Mouse (Mus musculus): Measurements from ENCODE around the gene Gosr1. TPM values are rescaled to one million over a fixed set of nuclear protein-coding genes. Genes with fewer than 3 reads are reported as not detected.

The Gosr1 gene
- total and polyA plus RNA-seq, 3 experiments: 11.1 to 26.0 (median 24.1) TPM

DNA sequence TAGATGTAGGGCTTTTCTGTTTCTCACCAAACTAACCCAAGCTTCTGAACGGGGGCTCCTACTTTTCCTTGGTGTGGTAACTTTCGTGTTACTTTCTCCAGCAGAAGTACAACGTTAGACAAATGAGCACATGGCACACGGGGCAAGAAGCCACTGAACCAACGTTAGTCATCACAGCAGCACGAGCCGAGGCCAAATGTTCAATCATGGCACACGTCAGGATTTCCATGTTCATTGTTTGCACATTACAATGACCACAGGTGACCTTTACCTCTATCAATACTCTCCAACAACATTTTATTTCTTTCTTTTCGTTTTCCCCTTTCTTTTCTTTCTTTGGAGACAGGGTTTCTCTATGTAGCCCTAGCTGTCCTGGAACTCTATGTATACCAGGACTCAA is 14.6 kb downstream of the Gosr1 start:
- Histone ChIP-seq H3K36me3 (ENCODE audit: control insufficient read depth, insufficient read depth, low read length) (peaks cover 3% of the 10 kb centered on the region), H3K27me3 (ENCODE audit: control insufficient read depth, insufficient read depth, low read length) (no peaks in the 10 kb centered on the region), H3K27ac (no peak overlapping the region), H3K79me2 (replicated peaks; ENCODE audit: control insufficient read depth, insufficient read depth, low read length) (no peaks in the 10 kb centered on the region), H3K4me1 (ENCODE audit: control insufficient read depth, insufficient read depth, low read length) (peaks cover 1% of the 10 kb centered on the region; the same call in 1 of the 2 replicates), H3K9ac (ENCODE audit: low read depth, low read length) (no peak overlapping the region), H3K4me3 (no peak overlapping the region)
- no peak for TF ChIP-seq EP300 (IDR thresholded peaks at IDR 0.05; ENCODE audit: insufficient read depth, low read depth, low read length)
- no peak for TF ChIP-seq CTCF (IDR thresholded peaks at IDR 0.05)
- TF ChIP-seq POLR2A (IDR thresholded peaks at IDR 0.05; ENCODE audit: insufficient read depth, low read depth, low read length): no peak
- intact Hi-C loops (cut with DNase I): no loop called here
- DNase-seq: no peak
- 84% methylated on average over 9 of the region's 9 CpGs for WGBS

DNA sequence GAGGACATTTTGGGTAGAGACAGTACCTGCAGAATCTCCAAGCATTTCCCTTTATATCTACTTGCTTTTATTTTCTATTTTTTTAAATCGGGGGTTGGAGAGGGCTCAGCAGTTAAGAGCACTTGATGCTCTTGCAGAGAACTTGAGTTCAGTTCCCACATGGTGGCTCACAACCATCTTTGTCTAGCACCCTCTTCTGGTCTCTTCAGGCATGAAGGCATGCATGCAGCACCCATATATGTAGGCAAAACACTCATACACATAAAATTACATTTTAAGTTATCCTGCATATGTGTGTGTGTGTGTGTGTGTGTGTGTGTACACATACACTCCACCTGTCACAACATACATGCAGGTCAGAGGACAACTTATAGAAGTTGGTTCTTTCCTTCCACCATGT is 17.5 kb downstream of the Gosr1 start:
- Histone ChIP-seq H3K27me3 (ENCODE audit: control insufficient read depth, insufficient read depth, low read length) (no peaks in the 10 kb centered on the region), H3K79me2 (replicated peaks; ENCODE audit: control insufficient read depth, insufficient read depth, low read length) (peaks cover under 1% of the 10 kb centered on the region; the same call in 1 of the 2 replicates), H3K4me3 (no peak overlapping the region), H3K4me1 (ENCODE audit: control insufficient read depth, insufficient read depth, low read length) (peaks cover 2% of the 10 kb centered on the region; the same call in 1 of the 2 replicates), H3K36me3 (ENCODE audit: control insufficient read depth, insufficient read depth, low read length) (peaks cover 3% of the 10 kb centered on the region; the same call in 1 of the 2 replicates), H3K27ac (no peak overlapping the region), H3K9ac (ENCODE audit: low read depth, low read length) (no peak overlapping the region)
- WGBS: 97% methylated on average over 1 of the region's 1 CpGs
- intact Hi-C loops (cut with DNase I): loop anchor here (2.0 kb wide), 1 partner anchor 69 kb away; no protein-coding TSS in a partner anchor
- TF ChIP-seq EP300 (IDR thresholded peaks at IDR 0.05; ENCODE audit: insufficient read depth, low read depth, low read length): no peak
- TF ChIP-seq CTCF (IDR thresholded peaks at IDR 0.05): peak; percentile 16; the same call in 1 of the 2 replicates
- no peak for TF ChIP-seq POLR2A (IDR thresholded peaks at IDR 0.05; ENCODE audit: insufficient read depth, low read depth, low read length)
- DNase-seq: no peak

DNA sequence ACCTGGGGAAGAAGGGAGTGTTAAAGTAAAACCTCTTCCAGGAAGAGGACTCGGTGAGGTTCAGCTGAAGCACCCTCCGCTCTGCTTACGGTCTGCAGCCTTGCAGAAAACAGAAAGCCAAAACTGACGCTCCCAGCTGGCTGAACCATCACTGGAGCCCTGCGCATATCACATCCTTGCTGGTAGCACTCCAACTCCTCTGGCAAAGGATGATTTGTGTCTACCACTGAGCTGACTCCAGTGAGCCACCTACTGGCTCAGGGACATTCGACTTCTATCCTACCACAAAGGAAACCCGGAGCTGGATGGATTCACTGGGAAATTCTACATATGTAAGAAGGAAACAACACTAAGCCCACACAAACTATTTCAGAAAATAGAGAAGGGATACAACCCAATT is 18.8 kb downstream of the Gosr1 start:
- Histone ChIP-seq H3K36me3 (ENCODE audit: control insufficient read depth, insufficient read depth, low read length) (no peaks in the 10 kb centered on the region), H3K27me3 (ENCODE audit: control insufficient read depth, insufficient read depth, low read length) (no peaks in the 10 kb centered on the region), H3K27ac (no peak overlapping the region), H3K4me3 (no peak overlapping the region), H3K79me2 (replicated peaks; ENCODE audit: control insufficient read depth, insufficient read depth, low read length) (peaks cover 2% of the 10 kb centered on the region; the same call in 1 of the 2 replicates), H3K9ac (ENCODE audit: low read depth, low read length) (no peak overlapping the region), H3K4me1 (ENCODE audit: control insufficient read depth, insufficient read depth, low read length) (peaks cover 2% of the 10 kb centered on the region; the same call in 1 of the 2 replicates)
- WGBS: 34% methylated on average over 7 of the region's 7 CpGs
- TF ChIP-seq POLR2A (IDR thresholded peaks at IDR 0.05; ENCODE audit: insufficient read depth, low read depth, low read length) (no peak), EP300 (IDR thresholded peaks at IDR 0.05; ENCODE audit: insufficient read depth, low read depth, low read length) (peak; percentile 80), CTCF (IDR thresholded peaks at IDR 0.05) (peak; percentile 68)
- DNase-seq: peak; percentile 50 to 66
- intact Hi-C loops (cut with DNase I): loop anchor here (2.0 kb wide), 1 partner anchor 68 kb away; no protein-coding TSS in a partner anchor

DNA sequence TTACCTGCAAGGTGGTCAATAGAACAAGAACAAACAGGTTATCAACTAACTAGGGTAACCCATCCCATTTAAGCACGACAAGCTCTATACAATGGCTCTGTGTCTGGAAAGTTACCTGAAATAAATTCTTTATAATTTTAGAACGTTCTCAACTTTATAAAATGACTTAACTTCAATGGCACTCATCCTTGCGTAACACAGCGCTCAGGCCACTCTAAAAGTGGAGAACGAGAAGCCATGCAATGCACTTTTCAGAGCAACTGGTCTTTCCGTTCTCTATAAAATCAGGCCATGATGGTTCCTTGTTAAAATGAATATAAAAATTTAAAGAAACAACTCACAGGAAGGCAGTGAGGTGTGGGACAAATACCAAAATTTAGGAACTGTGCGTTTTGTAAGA is 20.9 kb downstream of the Gosr1 start:
- H3K9ac ChIP-seq (ENCODE audit: low read depth, low read length): no peak overlapping the region
- H3K4me3 ChIP-seq: no peak overlapping the region
- intact Hi-C loops (cut with DNase I): no loop called here
- peaks cover 2% of the 10 kb centered on the region; the same call in 1 of the 2 replicates for H3K79me2 ChIP-seq (replicated peaks; ENCODE audit: control insufficient read depth, insufficient read depth, low read length)
- 95% methylated on average over 7 of the region's 7 CpGs for WGBS
- no peaks in the 10 kb centered on the region for H3K27me3 ChIP-seq (ENCODE audit: control insufficient read depth, insufficient read depth, low read length)
- H3K4me1 ChIP-seq (ENCODE audit: control insufficient read depth, insufficient read depth, low read length): peaks cover 2% of the 10 kb centered on the region; the same call in 1 of the 2 replicates
- TF ChIP-seq EP300 (IDR thresholded peaks at IDR 0.05; ENCODE audit: insufficient read depth, low read depth, low read length): no peak
- TF ChIP-seq CTCF (IDR thresholded peaks at IDR 0.05): no peak
- TF ChIP-seq POLR2A (IDR thresholded peaks at IDR 0.05; ENCODE audit: insufficient read depth, low read depth, low read length): no peak
- H3K36me3 ChIP-seq (ENCODE audit: control insufficient read depth, insufficient read depth, low read length): no peaks in the 10 kb centered on the region
- no peak for DNase-seq
- no peak overlapping the region for H3K27ac ChIP-seq

DNA sequence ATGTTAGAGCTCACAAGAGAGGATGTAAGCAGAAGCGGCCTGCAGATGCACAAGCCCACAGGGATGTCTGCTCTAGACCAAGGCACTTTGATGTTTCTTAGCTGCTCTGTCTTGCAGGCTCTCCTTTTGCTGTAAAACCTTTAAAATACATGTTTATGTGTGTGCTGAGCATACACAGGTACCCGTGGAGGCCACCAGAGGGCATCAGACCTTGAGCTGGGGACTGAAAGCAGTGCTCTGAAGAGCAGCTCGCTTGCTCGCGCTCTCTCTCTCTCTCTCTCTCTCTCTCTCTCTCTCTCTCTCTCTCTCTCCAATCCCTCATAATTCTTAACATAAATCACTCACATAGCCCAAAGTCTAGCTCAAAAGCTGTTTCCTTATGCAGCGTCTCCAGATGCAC is 24.3 kb downstream of the Gosr1 start:
- H3K9ac ChIP-seq (ENCODE audit: low read depth, low read length): no peak overlapping the region
- intact Hi-C loops (cut with DNase I): no loop called here
- no peak overlapping the region for H3K4me3 ChIP-seq
- H3K79me2 ChIP-seq (replicated peaks; ENCODE audit: control insufficient read depth, insufficient read depth, low read length): peaks cover 2% of the 10 kb centered on the region; the same call in 1 of the 2 replicates
- TF ChIP-seq CTCF (IDR thresholded peaks at IDR 0.05): peak; percentile 62
- TF ChIP-seq POLR2A (IDR thresholded peaks at IDR 0.05; ENCODE audit: insufficient read depth, low read depth, low read length): no peak
- no peak overlapping the region for H3K27ac ChIP-seq
- peak in 1 of 2 experiments; percentile 16 for DNase-seq
- peaks cover 14% of the 10 kb centered on the region; the same call in 1 of the 2 replicates for H3K36me3 ChIP-seq (ENCODE audit: control insufficient read depth, insufficient read depth, low read length)
- H3K27me3 ChIP-seq (ENCODE audit: control insufficient read depth, insufficient read depth, low read length): no peaks in the 10 kb centered on the region
- 77% methylated on average over 6 of the region's 6 CpGs for WGBS
- peaks cover 8% of the 10 kb centered on the region for H3K4me1 ChIP-seq (ENCODE audit: control insufficient read depth, insufficient read depth, low read length)

DNA sequence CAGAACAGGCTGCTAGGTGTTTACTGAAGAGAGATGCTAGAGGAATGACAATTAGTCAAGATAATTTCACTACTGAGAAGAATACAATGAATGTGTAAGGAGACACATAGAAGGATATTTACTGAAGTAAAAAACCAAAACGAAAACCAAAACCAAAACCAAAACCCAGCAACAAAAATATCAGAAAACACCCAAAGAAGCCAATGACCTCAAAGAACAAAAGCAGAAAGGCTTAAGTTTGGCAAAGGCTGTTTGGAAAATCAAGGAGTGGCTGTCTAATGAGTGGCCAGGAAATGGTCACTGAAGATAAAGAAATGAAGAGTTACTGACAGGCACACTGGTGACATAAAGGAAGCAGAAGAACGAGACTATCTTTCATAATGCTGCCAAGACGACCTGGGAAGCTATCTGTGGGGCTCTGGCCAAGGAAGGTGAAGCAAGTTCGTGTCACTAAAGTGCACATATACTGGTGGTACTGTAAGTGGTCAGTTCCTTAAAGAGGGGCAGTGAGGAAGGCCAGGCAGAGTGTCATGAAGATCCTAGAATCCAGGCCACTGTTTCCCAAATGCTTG is 27.5 kb downstream of the Gosr1 start:
- H3K79me2 ChIP-seq (replicated peaks; ENCODE audit: control insufficient read depth, insufficient read depth, low read length): peaks cover under 1% of the 10 kb centered on the region; the same call in 1 of the 2 replicates
- no peak for DNase-seq
- 20% methylated on average over 4 of the region's 4 CpGs for WGBS
- peak overlapping the region; percentile 36 for H3K27ac ChIP-seq
- intact Hi-C loops (cut with DNase I): no loop called here
- no peak overlapping the region for H3K9ac ChIP-seq (ENCODE audit: low read depth, low read length)
- no peaks in the 10 kb centered on the region for H3K27me3 ChIP-seq (ENCODE audit: control insufficient read depth, insufficient read depth, low read length)
- no peak for TF ChIP-seq CTCF (IDR thresholded peaks at IDR 0.05)
- no peak for TF ChIP-seq POLR2A (IDR thresholded peaks at IDR 0.05; ENCODE audit: insufficient read depth, low read depth, low read length)
- TF ChIP-seq EP300 (IDR thresholded peaks at IDR 0.05; ENCODE audit: insufficient read depth, low read depth, low read length): no peak
- H3K4me1 ChIP-seq (ENCODE audit: control insufficient read depth, insufficient read depth, low read length): peaks cover 7% of the 10 kb centered on the region
- no peak overlapping the region; the same call in 1 of the 2 replicates for H3K4me3 ChIP-seq
- peaks cover 14% of the 10 kb centered on the region for H3K36me3 ChIP-seq (ENCODE audit: control insufficient read depth, insufficient read depth, low read length)

Measured in heart, adult 2 months (tissue).